Mouse (Mus musculus) ES-E14 (cell line): ENCODE results near the gene Prss27.

Experiments
- CHD2 ChIP-seq: IDR thresholded peaks from 2 replicates; pipeline ENCODE4 v1.6.1; 2014; ENCODE audit warnings: mild to moderate bottlenecking, low read depth, low read length, inconsistent platforms
- HCFC1 ChIP-seq: IDR thresholded peaks from 2 replicates; pipeline ENCODE4 v1.6.1; 2012; ENCODE audit warnings: low read length, inconsistent platforms, borderline replicate concordance; ENCODE audit not compliant: insufficient read depth
- MAFK ChIP-seq: IDR thresholded peaks from 2 replicates; pipeline ENCODE4 v1.6.1; 2014; ENCODE audit warnings: mild to moderate bottlenecking, low read depth, low read length, inconsistent platforms; ENCODE audit not compliant: insufficient read depth
- ZNF384 ChIP-seq: IDR thresholded peaks from 2 replicates; pipeline ENCODE4 v1.6.1; 2012; ENCODE audit warnings: low read depth, low read length, inconsistent platforms

GRCm38 (mm10) chr17:24012921-24013320, 25.0 kb upstream of the Prss27 start:
- TF ChIP-seq HCFC1 (no peak), MAFK (no peak), CHD2 (no peak), ZNF384 (no peak)
